Mouse (Mus musculus): ENCODE data around the gene Stx1a. TPM values are rescaled to one million over a fixed set of nuclear protein-coding genes. Genes with fewer than 3 reads are reported as not detected.
A peak's percentile ranks its signal among the peaks of the same experiment; 100 is the strongest.

Gene Stx1a
- 1 to 10 TPM; 1.4 to 1.5 TPM for total RNA-seq (2021)
- polyA plus RNA-seq (2012; rRNA removed), result 4.7 and 5.1 TPM in 2 replicates
- long read RNA-seq, partial matches to known transcripts, result 0 of 4 reads
- long read RNA-seq, other reads (novel, unspliced or antisense), result 1 of 4 reads

- no peaks in the 10 kb centered on the region for H3K79me2 ChIP-seq (replicated peaks; ENCODE audit: control insufficient read depth, insufficient read depth, low read length)
- TF ChIP-seq EP300 (IDR thresholded peaks at IDR 0.05; ENCODE audit: insufficient read depth, low read depth, low read length) (no peak), POLR2A (IDR thresholded peaks at IDR 0.05; ENCODE audit: insufficient read depth, low read depth, low read length) (peak; percentile 84), CTCF (IDR thresholded peaks at IDR 0.05) (0 out of 2 replicates have a peak, but pooled peaks have one; percentile 12)
- H3K36me3 ChIP-seq (ENCODE audit: control insufficient read depth, insufficient read depth, low read length), result no peaks in the 10 kb centered on the region
- peak within 1 kb of the TSS; percentile 80 for H3K9ac ChIP-seq (ENCODE audit: low read depth, low read length)
- intact Hi-C loops (cut with DNase I), result loop anchor here (5.0 kb wide), 1 partner anchor 39 kb away; the partner anchor contains the start of genes Bud23 and Dnajc30
- peak within 1 kb of the TSS; percentile 31 for H3K27ac ChIP-seq
- 2% methylated on average over 61 of the region's 61 CpGs for WGBS
- peak; percentile 92 for DNase-seq
- peaks cover 4% of the 10 kb centered on the region for H3K4me1 ChIP-seq (ENCODE audit: control insufficient read depth, insufficient read depth, low read length)
- no peaks in the 10 kb centered on the region for H3K27me3 ChIP-seq (ENCODE audit: control insufficient read depth, insufficient read depth, low read length)
- H3K4me3 ChIP-seq, result peak within 1 kb of the TSS; percentile 72
These were observed at the start of gene Stx1a for GRCm38 (mm10) chr5:135023344-135024173. Gene Stx1a, plus strand, starts transcription at chr5:135023482.

GRCm38 (mm10) chr5:134973526-134973925, 49.8 kb upstream of the Stx1a start:
- TF ChIP-seq EP300 (IDR thresholded peaks at IDR 0.05; ENCODE audit: insufficient read depth, low read depth, low read length) (no peak), POLR2A (IDR thresholded peaks at IDR 0.05; ENCODE audit: insufficient read depth, low read depth, low read length) (no peak), CTCF (IDR thresholded peaks at IDR 0.05) (no peak)
- H3K27me3 ChIP-seq (ENCODE audit: control insufficient read depth, insufficient read depth, low read length), result no peaks in the 10 kb centered on the region
- H3K4me3 ChIP-seq, result no peak overlapping the region
- no peak overlapping the region for H3K27ac ChIP-seq
- intact Hi-C loops (cut with DNase I), result no loop called here
- H3K36me3 ChIP-seq (ENCODE audit: control insufficient read depth, insufficient read depth, low read length), result no peaks in the 10 kb centered on the region
- no peaks in the 10 kb centered on the region for H3K4me1 ChIP-seq (ENCODE audit: control insufficient read depth, insufficient read depth, low read length)
- no peak overlapping the region for H3K9ac ChIP-seq (ENCODE audit: low read depth, low read length)
- no peak for DNase-seq
- H3K79me2 ChIP-seq (replicated peaks; ENCODE audit: control insufficient read depth, insufficient read depth, low read length), result no peaks in the 10 kb centered on the region
- WGBS, result 85% methylated on average over 7 of the region's 7 CpGs

DNA sequence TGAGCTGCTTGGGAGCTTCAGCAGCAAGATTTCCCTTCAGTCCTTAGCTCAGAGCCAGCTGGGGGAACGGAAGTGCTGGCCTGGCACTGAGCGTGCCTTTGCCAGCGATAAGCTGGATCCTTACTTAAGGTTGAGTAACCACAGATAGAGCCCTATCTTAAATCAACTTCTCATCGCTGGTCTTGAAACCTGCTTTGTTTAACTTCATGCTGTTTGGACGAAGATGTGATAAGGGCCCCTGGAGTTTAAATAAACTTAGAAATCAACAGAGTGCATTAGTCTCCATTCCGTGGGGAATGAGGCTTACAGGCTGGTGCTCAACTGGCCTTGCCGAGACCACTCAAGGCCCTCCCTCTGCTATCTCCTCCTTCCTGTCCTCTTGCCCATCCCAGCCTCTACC, 49.0 kb upstream of the Stx1a start:
- Histone ChIP-seq H3K4me3 (no peak overlapping the region), H3K27me3 (ENCODE audit: control insufficient read depth, insufficient read depth, low read length) (no peaks in the 10 kb centered on the region), H3K9ac (ENCODE audit: low read depth, low read length) (no peak overlapping the region), H3K79me2 (replicated peaks; ENCODE audit: control insufficient read depth, insufficient read depth, low read length) (no peaks in the 10 kb centered on the region), H3K4me1 (ENCODE audit: control insufficient read depth, insufficient read depth, low read length) (no peaks in the 10 kb centered on the region), H3K36me3 (ENCODE audit: control insufficient read depth, insufficient read depth, low read length) (no peaks in the 10 kb centered on the region), H3K27ac (no peak overlapping the region)
- WGBS, result 19% methylated on average over 7 of the region's 7 CpGs
- TF ChIP-seq EP300 (IDR thresholded peaks at IDR 0.05; ENCODE audit: insufficient read depth, low read depth, low read length) (no peak), CTCF (IDR thresholded peaks at IDR 0.05) (no peak), POLR2A (IDR thresholded peaks at IDR 0.05; ENCODE audit: insufficient read depth, low read depth, low read length) (no peak)
- intact Hi-C loops (cut with DNase I), result no loop called here
- no peak for DNase-seq

DNA sequence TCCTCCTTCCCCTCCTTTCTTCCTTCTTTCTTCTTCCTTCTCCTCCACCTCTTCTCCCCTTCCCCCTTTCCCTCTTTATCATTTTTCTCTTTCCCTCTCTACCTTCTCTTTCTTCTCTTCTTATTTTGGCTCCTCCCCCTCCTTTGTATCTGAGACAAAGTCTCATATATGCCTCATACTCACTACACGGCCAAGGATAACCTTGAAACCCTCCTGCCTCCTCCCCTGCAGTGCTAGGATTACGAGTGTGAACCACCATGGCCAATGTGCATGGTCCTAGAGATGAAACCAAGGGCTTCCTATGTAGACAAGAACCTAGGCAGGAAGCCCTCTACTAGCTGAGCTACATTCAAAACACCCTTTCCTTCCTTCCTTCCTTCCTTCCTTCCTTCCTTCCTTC, 48.4 kb upstream of the Stx1a start:
- TF ChIP-seq POLR2A (IDR thresholded peaks at IDR 0.05; ENCODE audit: insufficient read depth, low read depth, low read length) (no peak), CTCF (IDR thresholded peaks at IDR 0.05) (no peak), EP300 (IDR thresholded peaks at IDR 0.05; ENCODE audit: insufficient read depth, low read depth, low read length) (no peak)
- intact Hi-C loops (cut with DNase I), result no loop called here
- H3K27ac ChIP-seq, result no peak overlapping the region
- H3K36me3 ChIP-seq (ENCODE audit: control insufficient read depth, insufficient read depth, low read length), result no peaks in the 10 kb centered on the region
- no peak overlapping the region for H3K4me3 ChIP-seq
- H3K27me3 ChIP-seq (ENCODE audit: control insufficient read depth, insufficient read depth, low read length), result no peaks in the 10 kb centered on the region
- WGBS, result 58% methylated on average over 2 of the region's 2 CpGs
- H3K4me1 ChIP-seq (ENCODE audit: control insufficient read depth, insufficient read depth, low read length), result no peaks in the 10 kb centered on the region
- H3K9ac ChIP-seq (ENCODE audit: low read depth, low read length), result no peak overlapping the region
- no peaks in the 10 kb centered on the region for H3K79me2 ChIP-seq (replicated peaks; ENCODE audit: control insufficient read depth, insufficient read depth, low read length)
- DNase-seq, result no peak

DNA sequence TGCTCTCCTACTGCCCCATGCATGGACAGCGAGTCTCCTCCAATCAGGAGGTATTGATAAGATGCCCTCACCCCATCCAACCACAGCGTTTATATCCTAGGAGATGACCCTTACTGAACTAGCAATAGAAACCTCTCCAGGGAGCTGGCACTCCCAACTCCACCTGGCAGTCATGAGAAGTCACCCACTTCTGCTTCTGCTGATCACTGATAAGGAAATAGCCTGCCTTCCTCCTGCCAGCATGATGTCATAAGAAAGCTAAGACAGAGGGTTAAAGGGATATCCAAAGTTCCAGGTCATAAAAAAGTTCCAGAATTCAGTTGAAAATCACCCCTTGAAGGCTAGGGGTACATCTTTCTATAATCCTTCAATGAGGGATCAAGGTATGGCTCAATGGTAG, 47.1 kb upstream of the Stx1a start:
- intact Hi-C loops (cut with DNase I), result no loop called here
- no peak for DNase-seq
- no peaks in the 10 kb centered on the region for H3K79me2 ChIP-seq (replicated peaks; ENCODE audit: control insufficient read depth, insufficient read depth, low read length)
- no peak overlapping the region for H3K9ac ChIP-seq (ENCODE audit: low read depth, low read length)
- H3K27me3 ChIP-seq (ENCODE audit: control insufficient read depth, insufficient read depth, low read length), result no peaks in the 10 kb centered on the region
- no peak overlapping the region for H3K27ac ChIP-seq
- TF ChIP-seq POLR2A (IDR thresholded peaks at IDR 0.05; ENCODE audit: insufficient read depth, low read depth, low read length) (no peak), EP300 (IDR thresholded peaks at IDR 0.05; ENCODE audit: insufficient read depth, low read depth, low read length) (no peak), CTCF (IDR thresholded peaks at IDR 0.05) (no peak)
- no peaks in the 10 kb centered on the region for H3K36me3 ChIP-seq (ENCODE audit: control insufficient read depth, insufficient read depth, low read length)
- no peaks in the 10 kb centered on the region for H3K4me1 ChIP-seq (ENCODE audit: control insufficient read depth, insufficient read depth, low read length)
- 68% methylated on average over 2 of the region's 2 CpGs for WGBS
- no peak overlapping the region for H3K4me3 ChIP-seq
